Mouse (Mus musculus): ENCODE measurements around the gene Zdhhc4. TPM values are rescaled to one million over a fixed set of nuclear protein-coding genes. Genes with fewer than 3 reads are reported as not detected.

Gene Zdhhc4
- polyA plus RNA-seq, 1 experiment from 2014 or later = 63.3 TPM

DNA sequence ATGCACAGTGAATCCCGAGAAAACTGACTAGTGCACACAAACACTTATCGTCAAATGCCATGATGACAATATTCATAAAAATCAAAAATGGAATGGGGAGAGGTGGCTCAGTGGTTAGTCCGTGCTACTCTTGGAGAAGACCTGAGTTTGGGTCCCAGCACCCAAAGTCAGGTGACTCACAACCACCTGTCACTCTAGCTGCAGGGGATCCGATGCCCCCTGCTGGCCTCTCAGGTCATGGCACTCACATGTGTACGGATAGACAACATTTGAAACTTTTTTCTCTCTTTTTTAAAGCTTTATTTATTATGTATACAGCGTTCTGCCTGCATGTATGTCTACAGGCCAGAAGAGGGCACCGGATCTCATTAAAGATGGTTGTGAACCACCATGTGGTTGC, 30.7 kb downstream of the Zdhhc4 start:
- H3K4me3 ChIP-seq (ENCODE audit: low read depth, low read length) = no peak overlapping the region
- DNase-seq (ENCODE audit: low spot score) (no peak), ATAC-seq (replicated peaks; ENCODE audit: low FRiP score) (no peak)
- 89% methylated on average over 7 of the region's 7 CpGs for WGBS
- H3K36me3 ChIP-seq (ENCODE audit: control insufficient read depth, insufficient read depth, low read length) = peaks cover 35% of the 10 kb centered on the region
- peaks cover 3% of the 10 kb centered on the region; the same call in 1 of the 2 replicates for H3K4me1 ChIP-seq (replicated peaks; ENCODE audit: control insufficient read depth, insufficient read depth, low read length)
- peaks cover 16% of the 10 kb centered on the region for H3K27me3 ChIP-seq (replicated peaks; ENCODE audit: control insufficient read depth, insufficient read depth, low read length)
- H3K9me3 ChIP-seq (ENCODE audit: control insufficient read depth, low read length) = 0 out of 2 replicates have a peak, but pooled peaks cover 3% of the 10 kb centered on the region
- H3K9ac ChIP-seq (ENCODE audit: low read depth, low read length) = no peak overlapping the region
- H3K4me2 ChIP-seq = no peak overlapping the region
- H3K27ac ChIP-seq (ENCODE audit: low read depth, low read length) = no peak overlapping the region

DNA sequence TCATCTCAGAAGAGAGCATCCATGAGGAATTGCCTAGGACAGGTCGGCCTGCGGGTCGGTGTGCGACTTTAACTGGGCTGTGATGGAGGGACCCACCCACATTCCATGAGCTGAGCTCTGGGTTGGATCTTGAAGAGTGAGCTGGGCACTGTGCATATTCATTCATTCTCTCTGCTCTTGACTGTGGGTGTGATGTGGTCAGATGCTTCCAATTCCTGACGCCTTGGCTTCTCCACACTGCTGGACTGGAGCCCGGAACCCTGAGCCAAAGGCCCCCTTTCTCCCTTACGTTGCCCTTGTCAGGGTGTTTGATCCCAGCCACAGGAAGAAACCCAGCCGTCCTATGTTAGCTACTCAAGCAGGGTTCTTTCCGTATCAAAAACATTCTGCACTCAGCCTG, 31.1 kb downstream of the Zdhhc4 start:
- H3K4me3 ChIP-seq (ENCODE audit: low read depth, low read length) = no peak overlapping the region
- H3K9ac ChIP-seq (ENCODE audit: low read depth, low read length) = no peak overlapping the region
- no peak for ATAC-seq (replicated peaks; ENCODE audit: low FRiP score)
- H3K27me3 ChIP-seq (replicated peaks; ENCODE audit: control insufficient read depth, insufficient read depth, low read length) = peaks cover 20% of the 10 kb centered on the region
- peaks cover 33% of the 10 kb centered on the region for H3K36me3 ChIP-seq (ENCODE audit: control insufficient read depth, insufficient read depth, low read length)
- peaks cover 3% of the 10 kb centered on the region; the same call in 1 of the 2 replicates for H3K4me1 ChIP-seq (replicated peaks; ENCODE audit: control insufficient read depth, insufficient read depth, low read length)
- 90% methylated on average over 9 of the region's 9 CpGs for WGBS
- H3K9me3 ChIP-seq (ENCODE audit: control insufficient read depth, low read length) = 0 out of 2 replicates have a peak, but pooled peaks cover 3% of the 10 kb centered on the region
- no peak overlapping the region for H3K27ac ChIP-seq (ENCODE audit: low read depth, low read length)
- H3K4me2 ChIP-seq = no peak overlapping the region
- DNase-seq (ENCODE audit: low spot score) = no peak

DNA sequence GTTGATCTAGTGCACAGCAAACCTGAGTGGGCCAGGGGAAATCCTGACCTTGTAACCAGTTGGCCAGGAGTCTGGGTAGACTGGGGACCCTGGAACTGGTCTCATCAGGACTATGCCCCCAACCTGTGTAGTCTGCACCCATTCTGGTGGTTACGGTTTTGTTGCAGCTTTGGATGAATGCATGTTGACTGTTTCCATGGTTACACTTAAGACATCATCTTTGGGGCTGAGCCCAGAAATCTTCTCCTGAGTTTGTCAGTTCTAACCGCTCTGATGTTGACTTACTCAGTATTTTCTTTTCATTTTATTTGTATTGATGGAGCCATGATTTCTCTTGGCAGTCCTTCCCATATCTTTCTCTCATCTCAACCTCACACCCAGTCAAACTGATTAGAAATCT, 33.7 kb downstream of the Zdhhc4 start:
- 92% methylated on average over 2 of the region's 2 CpGs for WGBS
- no peak overlapping the region for H3K9ac ChIP-seq (ENCODE audit: low read depth, low read length)
- peaks cover 44% of the 10 kb centered on the region for H3K27me3 ChIP-seq (replicated peaks; ENCODE audit: control insufficient read depth, insufficient read depth, low read length)
- DNase-seq (ENCODE audit: low spot score) (no peak), ATAC-seq (replicated peaks; ENCODE audit: low FRiP score) (no peak)
- no peak overlapping the region for H3K4me2 ChIP-seq
- peaks cover 10% of the 10 kb centered on the region for H3K36me3 ChIP-seq (ENCODE audit: control insufficient read depth, insufficient read depth, low read length)
- H3K4me3 ChIP-seq (ENCODE audit: low read depth, low read length) = no peak overlapping the region
- H3K9me3 ChIP-seq (ENCODE audit: control insufficient read depth, low read length) = 0 out of 2 replicates have a peak, but pooled peaks cover 3% of the 10 kb centered on the region
- no peak overlapping the region for H3K27ac ChIP-seq (ENCODE audit: low read depth, low read length)
- H3K4me1 ChIP-seq (replicated peaks; ENCODE audit: control insufficient read depth, insufficient read depth, low read length) = peaks cover 6% of the 10 kb centered on the region; the same call in 1 of the 2 replicates

DNA sequence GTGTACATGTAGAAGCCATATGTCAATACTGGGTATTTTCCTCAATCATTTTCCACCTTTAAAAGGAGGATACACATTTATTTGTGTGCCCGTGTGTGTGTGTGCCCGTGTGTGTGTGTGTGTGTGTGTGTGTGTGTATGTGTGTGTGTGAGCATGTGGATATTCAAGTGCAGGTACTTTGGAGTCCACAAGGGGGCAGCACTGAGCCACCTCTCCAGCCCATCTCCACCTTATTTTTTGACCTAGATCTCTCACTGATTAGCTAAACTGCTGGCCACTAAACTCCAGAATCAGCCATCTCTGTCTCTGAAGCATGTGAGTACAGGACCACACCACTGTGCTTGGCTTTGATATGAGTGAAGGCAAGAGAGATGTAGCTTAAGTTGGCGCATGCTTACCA, 34.2 kb downstream of the Zdhhc4 start:
- Histone ChIP-seq H3K27ac (ENCODE audit: low read depth, low read length) (no peak overlapping the region), H3K9ac (ENCODE audit: low read depth, low read length) (no peak overlapping the region), H3K36me3 (ENCODE audit: control insufficient read depth, insufficient read depth, low read length) (peaks cover 6% of the 10 kb centered on the region), H3K9me3 (ENCODE audit: control insufficient read depth, low read length) (0 out of 2 replicates have a peak, but pooled peaks cover 3% of the 10 kb centered on the region), H3K27me3 (replicated peaks; ENCODE audit: control insufficient read depth, insufficient read depth, low read length) (peaks cover 48% of the 10 kb centered on the region), H3K4me1 (replicated peaks; ENCODE audit: control insufficient read depth, insufficient read depth, low read length) (peaks cover 6% of the 10 kb centered on the region; the same call in 1 of the 2 replicates), H3K4me3 (ENCODE audit: low read depth, low read length) (no peak overlapping the region), H3K4me2 (no peak overlapping the region)
- ATAC-seq (replicated peaks; ENCODE audit: low FRiP score) = no peak
- WGBS = 87% methylated on average over 3 of the region's 3 CpGs
- no peak for DNase-seq (ENCODE audit: low spot score)

DNA sequence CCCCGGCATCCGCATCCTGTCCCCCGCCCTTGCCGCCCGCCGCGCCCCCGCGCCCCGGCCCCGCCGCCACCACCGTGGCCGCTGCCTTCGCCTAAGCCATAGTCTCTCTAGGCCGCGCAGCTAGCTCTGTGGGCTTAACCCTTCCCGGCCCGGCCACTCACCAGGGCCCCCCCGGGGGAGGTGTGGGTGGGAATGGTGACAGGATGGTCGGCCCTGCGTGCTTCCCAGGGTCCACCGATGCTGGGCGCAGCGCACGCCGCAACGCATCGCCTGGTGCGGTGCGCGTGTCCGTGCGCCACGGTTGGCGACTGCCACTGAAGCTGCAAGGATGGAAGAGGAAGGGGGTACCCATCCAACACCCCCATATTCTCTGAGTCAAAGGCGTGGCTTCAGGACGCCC, 35.7 kb downstream of the Zdhhc4 start, which contains the start of gene Zfp853:
Zfp853 (minus strand) TSS at position 220 of the 400 bp plus-strand sequence.
- H3K9me3 ChIP-seq (ENCODE audit: control insufficient read depth, low read length) = 0 out of 2 replicates have a peak, but pooled peaks cover 3% of the 10 kb centered on the region
- peak within 1 kb of the TSS; percentile 27; the same call in 1 of the 2 replicates for H3K9ac ChIP-seq (ENCODE audit: low read depth, low read length)
- ATAC-seq (replicated peaks; ENCODE audit: low FRiP score) (no peak), DNase-seq (ENCODE audit: low spot score) (no peak)
- peak within 1 kb of the TSS; percentile 38 for H3K4me3 ChIP-seq (ENCODE audit: low read depth, low read length)
- H3K27me3 ChIP-seq (replicated peaks; ENCODE audit: control insufficient read depth, insufficient read depth, low read length) = peaks cover 63% of the 10 kb centered on the region
- peaks cover 6% of the 10 kb centered on the region; the same call in 1 of the 2 replicates for H3K4me1 ChIP-seq (replicated peaks; ENCODE audit: control insufficient read depth, insufficient read depth, low read length)
- no peaks in the 10 kb centered on the region for H3K36me3 ChIP-seq (ENCODE audit: control insufficient read depth, insufficient read depth, low read length)
- H3K27ac ChIP-seq (ENCODE audit: low read depth, low read length) = no peak within 1 kb of the TSS
- WGBS = 8% methylated on average over 31 of the region's 38 CpGs
- H3K4me2 ChIP-seq = peak within 1 kb of the TSS; percentile 58

DNA sequence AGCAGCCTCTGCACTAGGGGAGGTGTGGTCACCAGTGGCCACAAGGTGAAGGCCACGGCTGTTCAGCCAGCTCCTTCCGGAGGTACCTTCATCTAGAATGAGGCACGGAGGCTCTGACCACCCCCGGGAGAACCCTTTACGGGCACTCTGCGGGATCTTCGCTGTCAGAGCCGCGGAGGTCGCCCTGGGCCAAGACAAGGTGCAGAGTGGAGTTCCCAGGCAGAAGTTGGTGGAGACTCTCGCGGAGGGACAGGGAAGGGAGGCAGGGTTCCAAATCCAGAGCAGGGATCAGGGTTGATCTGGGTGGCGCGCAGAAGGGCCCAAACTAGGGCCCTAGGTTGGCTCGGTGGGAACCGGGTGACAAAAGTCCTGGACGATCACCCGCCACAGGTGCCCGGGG, 36.2 kb downstream of the Zdhhc4 start:
- no peak for DNase-seq (ENCODE audit: low spot score)
- H3K9ac ChIP-seq (ENCODE audit: low read depth, low read length) = peak overlapping the region; percentile 27; the same call in 1 of the 2 replicates

DNA sequence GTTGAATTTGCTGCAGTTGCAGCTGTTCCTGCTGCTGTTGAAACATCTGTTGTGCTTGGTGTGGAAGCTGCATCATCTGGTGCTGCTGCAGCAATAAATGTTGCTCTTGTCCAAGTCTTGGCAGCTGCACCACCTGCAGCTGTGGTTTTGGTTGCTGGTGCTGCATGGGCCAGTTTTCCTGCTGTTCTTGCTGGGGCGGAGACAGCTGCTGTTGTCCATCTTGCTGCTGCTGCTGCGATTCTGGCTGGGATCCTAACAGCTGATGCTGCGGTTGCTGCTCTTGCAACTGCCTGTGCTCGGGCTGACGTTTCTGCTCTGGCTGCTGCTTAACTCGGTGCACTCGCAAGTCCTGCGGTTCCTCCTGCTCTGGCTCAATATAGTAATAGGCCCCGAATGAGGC, 39.8 kb downstream of the Zdhhc4 start:
- H3K36me3 ChIP-seq (ENCODE audit: control insufficient read depth, insufficient read depth, low read length) = no peaks in the 10 kb centered on the region
- no peak overlapping the region for H3K9ac ChIP-seq (ENCODE audit: low read depth, low read length)
- H3K4me2 ChIP-seq = no peak overlapping the region
- WGBS = 68% methylated on average over 9 of the region's 9 CpGs
- DNase-seq (ENCODE audit: low spot score) = no peak
- peaks cover 6% of the 10 kb centered on the region; the same call in 1 of the 2 replicates for H3K4me1 ChIP-seq (replicated peaks; ENCODE audit: control insufficient read depth, insufficient read depth, low read length)
- peaks cover 91% of the 10 kb centered on the region for H3K27me3 ChIP-seq (replicated peaks; ENCODE audit: control insufficient read depth, insufficient read depth, low read length)
- no peak overlapping the region for H3K27ac ChIP-seq (ENCODE audit: low read depth, low read length)
- no peaks in the 10 kb centered on the region for H3K9me3 ChIP-seq (ENCODE audit: control insufficient read depth, low read length)
- no peak overlapping the region for H3K4me3 ChIP-seq (ENCODE audit: low read depth, low read length)
- no peak for ATAC-seq (replicated peaks; ENCODE audit: low FRiP score)

More for the DNA sequence above, 36.2 kb downstream of the Zdhhc4 start:
- no peaks in the 10 kb centered on the region for H3K36me3 ChIP-seq (ENCODE audit: control insufficient read depth, insufficient read depth, low read length)
- under 1% methylated on average over 19 of the region's 19 CpGs for WGBS
- peak overlapping the region; percentile 38 for H3K4me3 ChIP-seq (ENCODE audit: low read depth, low read length)
- H3K27me3 ChIP-seq (replicated peaks; ENCODE audit: control insufficient read depth, insufficient read depth, low read length) = peaks cover 68% of the 10 kb centered on the region
- H3K9me3 ChIP-seq (ENCODE audit: control insufficient read depth, low read length) = 0 out of 2 replicates have a peak, but pooled peaks cover 3% of the 10 kb centered on the region
- peaks cover 6% of the 10 kb centered on the region; the same call in 1 of the 2 replicates for H3K4me1 ChIP-seq (replicated peaks; ENCODE audit: control insufficient read depth, insufficient read depth, low read length)
- no peak overlapping the region for H3K27ac ChIP-seq (ENCODE audit: low read depth, low read length)
- no peak for ATAC-seq (replicated peaks; ENCODE audit: low FRiP score)
- peak overlapping the region; percentile 58 for H3K4me2 ChIP-seq

DNA sequence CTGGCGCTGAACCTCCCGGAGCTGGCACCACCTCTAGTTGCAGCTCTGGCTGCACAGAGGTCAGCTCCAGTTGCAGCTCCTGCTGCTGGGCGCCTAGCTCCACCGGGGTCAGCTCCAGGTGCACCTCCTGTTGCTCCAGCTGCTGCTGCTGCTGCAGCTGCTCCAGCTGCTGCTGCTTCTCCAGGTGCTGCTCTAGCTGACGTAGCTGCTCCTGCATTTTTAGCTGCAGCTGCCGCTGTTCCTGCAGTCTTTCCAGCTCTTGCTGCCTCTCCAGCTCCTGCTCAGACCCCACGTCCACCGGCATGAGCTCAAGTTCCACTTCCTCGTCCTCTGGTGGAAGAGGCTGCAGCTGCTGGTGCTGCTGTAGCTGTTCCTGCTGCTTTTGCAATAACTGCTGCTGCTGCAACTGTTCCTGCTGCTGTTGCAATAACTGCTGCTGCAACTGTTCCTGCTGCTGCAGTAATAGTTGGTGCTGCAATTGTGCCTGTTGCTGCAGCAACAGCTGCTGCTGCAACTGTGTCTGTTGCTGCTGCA, 40.6 kb downstream of the Zdhhc4 start:
- peaks cover 83% of the 10 kb centered on the region for H3K27me3 ChIP-seq (replicated peaks; ENCODE audit: control insufficient read depth, insufficient read depth, low read length)
- H3K4me3 ChIP-seq (ENCODE audit: low read depth, low read length) = peak overlapping the region; percentile 28; the same call in 1 of the 2 replicates
- DNase-seq (ENCODE audit: low spot score) = no peak
- no peak overlapping the region for H3K27ac ChIP-seq (ENCODE audit: low read depth, low read length)
- 13% methylated on average over 9 of the region's 9 CpGs for WGBS
- ATAC-seq (replicated peaks; ENCODE audit: low FRiP score) = no peak
- H3K36me3 ChIP-seq (ENCODE audit: control insufficient read depth, insufficient read depth, low read length) = no peaks in the 10 kb centered on the region
- H3K9me3 ChIP-seq (ENCODE audit: control insufficient read depth, low read length) = no peaks in the 10 kb centered on the region
- peak overlapping the region; percentile 53 for H3K4me2 ChIP-seq
- peaks cover 2% of the 10 kb centered on the region; the same call in 1 of the 2 replicates for H3K4me1 ChIP-seq (replicated peaks; ENCODE audit: control insufficient read depth, insufficient read depth, low read length)
- no peak overlapping the region for H3K9ac ChIP-seq (ENCODE audit: low read depth, low read length)
